Comparison of ENCODE assay signal across 22 mouse cellular contexts in the genomic region with DNA sequence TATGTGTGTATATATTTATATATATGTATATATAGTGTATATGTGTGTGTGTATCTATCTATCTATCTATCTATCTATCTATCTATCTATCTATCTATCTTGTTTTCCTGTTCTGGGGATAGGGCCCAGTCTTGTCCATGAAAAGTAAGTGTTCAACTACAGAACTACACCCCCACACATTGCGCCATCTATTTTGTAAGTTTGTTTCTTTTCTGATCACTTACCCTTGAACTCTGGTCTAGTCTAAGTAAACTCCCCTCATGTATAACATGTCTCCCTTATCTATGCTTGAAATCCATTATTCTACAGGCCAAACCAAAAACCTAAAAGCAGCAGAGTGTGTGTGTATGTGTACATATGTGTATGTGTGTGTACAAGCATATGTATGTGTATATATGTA.
"Had no signal": no experiment of that assay in that cellular context is flagged by ENCODE, and none has a peak within 500 bp of the region (broad histone marks: within the 10 kb centered on the region; RNA-seq: fewer than 3 reads in every experiment).

No protein-coding gene starts in this region.

- H3K4me1 ChIP-seq: hindbrain, embryonic 13.5 days; hindbrain, embryonic 15.5 days; kidney, embryonic 15.5 days; limb, embryonic 12.5 days; liver, embryonic 13.5 days had no signal

- H3K4me3 ChIP-seq: heart, adult 2 months; heart, embryonic 13.5 days; heart, embryonic 15.5 days; hindbrain, embryonic 13.5 days; hindbrain, embryonic 15.5 days; kidney, embryonic 15.5 days; limb, embryonic 10.5 days; limb, embryonic 12.5 days; liver, embryonic 13.5 days had no signal

- DNase-seq: gastrocnemius, postnatal 14 days; gastrocnemius, postnatal 36 days; heart, adult 2 months; heart, postnatal 14 days; heart, postnatal 36 days; kidney, adult 11 months; kidney, adult 2 months; kidney, adult 9 months; kidney, postnatal 14 days; kidney, postnatal 36 days; layer of hippocampus, adult 9-11 months; layer of hippocampus, postnatal 36 days had no signal

- H3K27me3 ChIP-seq: heart, embryonic 13.5 days; heart, embryonic 15.5 days; hindbrain, embryonic 13.5 days; hindbrain, embryonic 15.5 days; kidney, embryonic 15.5 days; limb, embryonic 12.5 days; liver, embryonic 13.5 days had no signal

- H3K27ac ChIP-seq: heart, adult 2 months; hindbrain, embryonic 13.5 days; hindbrain, embryonic 15.5 days; hindbrain, postnatal 0 days; kidney, embryonic 15.5 days; kidney, postnatal 0 days; limb, embryonic 10.5 days; limb, embryonic 12.5 days had no signal

- H3K9me3 ChIP-seq: heart, embryonic 15.5 days; hindbrain, embryonic 15.5 days; limb, embryonic 10.5 days; limb, embryonic 12.5 days; liver, embryonic 13.5 days had no signal

- H3K9ac ChIP-seq: heart, embryonic 15.5 days; hindbrain, embryonic 13.5 days; hindbrain, embryonic 15.5 days; kidney, embryonic 15.5 days; limb, embryonic 12.5 days; liver, embryonic 13.5 days had no signal

- H3K4me2 ChIP-seq: hindbrain, embryonic 13.5 days; hindbrain, embryonic 15.5 days; kidney, embryonic 15.5 days; limb, embryonic 12.5 days; liver, embryonic 13.5 days had no signal

- ATAC-seq: hindbrain, postnatal 0 days had no signal

- H3K36me3 ChIP-seq: heart, embryonic 13.5 days; heart, embryonic 15.5 days; hindbrain, embryonic 13.5 days; hindbrain, embryonic 15.5 days; kidney, embryonic 15.5 days; limb, embryonic 10.5 days; limb, embryonic 12.5 days; liver, embryonic 13.5 days had no signal
